Mouse (Mus musculus) cerebellum, adult 2 months (tissue): ENCODE results near the gene Slc12a1.

Experiments
- CTCF ChIP-seq: fragments of 200-500 bp; IDR thresholded peaks from 2 replicates; pipeline ENCODE4 v1.5.1; 2011; ENCODE audit warnings: low read depth, mild to moderate bottlenecking, control low read depth, low read length, moderate library complexity, borderline replicate concordance; ENCODE audit not compliant: insufficient read depth
- POLR2A ChIP-seq: fragments of 200-500 bp; IDR thresholded peaks from 2 replicates; pipeline ENCODE4 v1.6.1; 2011; ENCODE audit warnings: low read length, control low read depth, borderline replicate concordance; ENCODE audit not compliant: insufficient read depth

- TF ChIP-seq POLR2A (no peak), CTCF (no peak)
Observed at GRCm38 (mm10) chr2:125123477-125123852, 28.8 kb upstream of the Slc12a1 start, which contains the start of gene Myef2.
